Mouse (Mus musculus) MEL (cell line): ENCODE data around the gene Gm42674. TPM values are rescaled to one million over a fixed set of nuclear protein-coding genes. Genes with fewer than 3 reads are reported as not detected.
A peak's percentile ranks its signal among the peaks of the same experiment; 100 is the strongest.

Experiments used
- DNase-seq: peaks from one replicate; pipeline ENCODE4 v3.0.0; 2011; ENCODE audit warnings: low read depth, low spot score
- H3K27ac ChIP-seq: 2 replicates; pipeline ENCODE4 v1.5.1; 2012; ENCODE audit warnings: low read depth, mild to moderate bottlenecking, control low read depth, low read length, moderate library complexity; ENCODE audit not compliant: control insufficient read depth
- H3K27me3 ChIP-seq, 2 experiments: fragments of 150-350 bp in 1 of 2; sonication (generic) in 1 of 2; 2 replicates each; pipeline ENCODE4 v1.6.1; 2012; ENCODE audit warnings: low read length in 2 of 2, mild to moderate bottlenecking in 2 of 2, improper control_type of control experiment in 1 of 2, moderate library complexity in 1 of 2; ENCODE audit not compliant: insufficient read depth in 2 of 2, control insufficient read depth in 1 of 2
- H3K36me3 ChIP-seq, 2 experiments: 2 replicates each; pipeline ENCODE4 v1.6.1; 2012 to 2014; ENCODE audit warnings: low read length in 2 of 2, improper control_type of control experiment in 1 of 2, inconsistent platforms in 1 of 2, mild to moderate bottlenecking in 1 of 2; ENCODE audit not compliant: insufficient read depth in 2 of 2, control insufficient read depth in 1 of 2
- H3K4me1 ChIP-seq, 2 experiments: fragments of 150-350 bp in 1 of 2; sonication (generic) in 1 of 2; 2 replicates each; pipeline ENCODE4 v1.6.1; 2012; ENCODE audit warnings: low read length in 2 of 2, improper control_type of control experiment in 1 of 2, mild to moderate bottlenecking in 1 of 2; ENCODE audit not compliant: insufficient read depth in 2 of 2, control insufficient read depth in 1 of 2
- H3K4me3 ChIP-seq, 2 experiments: fragments of 150-350 bp in 1 of 2; sonication (generic) in 1 of 2; 2 replicates each; pipeline ENCODE4 v1.5.1; 2012; ENCODE audit warnings: low read depth in 2 of 2, low read length in 2 of 2, mild to moderate bottlenecking in 2 of 2, moderate library complexity in 2 of 2, control low read depth in 1 of 2, improper control_type of control experiment in 1 of 2; ENCODE audit not compliant: control insufficient read depth in 1 of 2, insufficient read depth in 1 of 2
- H3K79me2 ChIP-seq: 2 replicates; pipeline ENCODE4 v1.6.1; 2012; ENCODE audit warnings: mild to moderate bottlenecking, low read length, moderate library complexity; ENCODE audit not compliant: control insufficient read depth, poor library complexity, insufficient read depth
- H3K9ac ChIP-seq: 2 replicates; pipeline ENCODE4 v1.6.1; 2012; ENCODE audit warnings: low read depth, mild to moderate bottlenecking, control low read depth, low read length, moderate library complexity; ENCODE audit not compliant: control insufficient read depth, poor library complexity, severe bottlenecking
- H3K9me3 ChIP-seq: fragments of 150-350 bp; sonication (generic); replicated peaks from 2 replicates; pipeline ENCODE4 v1.6.1; 2012; ENCODE audit warnings: mild to moderate bottlenecking, low read length, improper control_type of control experiment, moderate library complexity; ENCODE audit not compliant: insufficient read depth
- BHLHE40 ChIP-seq: IDR thresholded peaks from 2 replicates; pipeline ENCODE4 v1.6.1; 2012; ENCODE audit warnings: low read depth, mild to moderate bottlenecking, inconsistent platforms, low read length, improper control_type of control experiment, borderline replicate concordance
- CTCF ChIP-seq, 3 experiments: IDR thresholded peaks in 2 of 3; conservative IDR thresholded peaks in 1 of 3; 2 replicates each; pipeline ENCODE4 v1.5.1; 2011 to 2012; ENCODE audit warnings: low read length in 3 of 3, low read depth in 2 of 3, mild to moderate bottlenecking in 2 of 3, improper control_type of control experiment in 1 of 3, inconsistent platforms in 1 of 3, mixed read lengths in 1 of 3, moderate library complexity in 1 of 3; ENCODE audit not compliant: control insufficient read depth in 1 of 3, insufficient read depth in 1 of 3, poor library complexity in 1 of 3, severe bottlenecking in 1 of 3
- E2F4 ChIP-seq: IDR thresholded peaks from 2 replicates; pipeline ENCODE4 v1.6.1; 2011; ENCODE audit warnings: low read depth, low read length, improper control_type of control experiment, borderline replicate concordance
- EP300 ChIP-seq, 2 experiments: IDR thresholded peaks; 2 replicates each; pipeline ENCODE4 v1.6.1; 2011; ENCODE audit warnings: improper control_type of control experiment in 2 of 2, low read length in 2 of 2, low read depth in 1 of 2, mild to moderate bottlenecking in 1 of 2
- MXI1 ChIP-seq: IDR thresholded peaks from 2 replicates; pipeline ENCODE4 v1.6.1; 2011; ENCODE audit warnings: mild to moderate bottlenecking, low read depth, low read length, improper control_type of control experiment
- MYC ChIP-seq: IDR thresholded peaks from 2 replicates; pipeline ENCODE4 v1.6.1; 2011; ENCODE audit warnings: low read depth, mild to moderate bottlenecking, low read length, improper control_type of control experiment, moderate library complexity
- NELFE ChIP-seq: IDR thresholded peaks from 2 replicates; pipeline ENCODE4 v1.6.1; 2011; ENCODE audit warnings: low read depth, low read length, improper control_type of control experiment
- POLR2A ChIP-seq, 2 experiments: IDR thresholded peaks; 2 replicates each; pipeline ENCODE4 v1.6.1; 2011 to 2012; ENCODE audit warnings: low read length in 2 of 2, mild to moderate bottlenecking in 2 of 2, control low read depth in 1 of 2, improper control_type of control experiment in 1 of 2, low read depth in 1 of 2, moderate library complexity in 1 of 2; ENCODE audit not compliant: control insufficient read depth in 1 of 2, insufficient read depth in 1 of 2, poor library complexity in 1 of 2
- POLR2AphosphoS2 ChIP-seq: IDR thresholded peaks from 2 replicates; pipeline ENCODE4 v1.6.1; 2011; ENCODE audit warnings: low read length, improper control_type of control experiment
- POLR2AphosphoS5 ChIP-seq: IDR thresholded peaks from 2 replicates; pipeline ENCODE4 v1.6.1; 2012; ENCODE audit warnings: low read depth, borderline replicate concordance, mild to moderate bottlenecking, inconsistent platforms, low read length, moderate library complexity, mixed read lengths
- RAD21 ChIP-seq: IDR thresholded peaks from 2 replicates; pipeline ENCODE4 v1.6.1; 2011; ENCODE audit warnings: mild to moderate bottlenecking, low read depth, low read length, improper control_type of control experiment
- TAL1 ChIP-seq: IDR thresholded peaks from 2 replicates; pipeline ENCODE4 v1.6.1; 2012; ENCODE audit warnings: mild to moderate bottlenecking, inconsistent platforms, low read length, moderate library complexity, mixed read lengths
- TBP ChIP-seq: IDR thresholded peaks from 2 replicates; pipeline ENCODE4 v1.8.0; 2011; ENCODE audit warnings: low read depth, low read length, improper control_type of control experiment
- ZMIZ1 ChIP-seq: IDR thresholded peaks from 2 replicates; pipeline ENCODE4 v1.6.1; 2012; ENCODE audit warnings: low read depth, mild to moderate bottlenecking, inconsistent platforms, low read length, improper control_type of control experiment, moderate library complexity
- polyA plus RNA-seq, 2 experiments: library from polyadenylated mRNA; stranded (reverse) in 1 of 2; unstranded in 1 of 2; fragments of >175 nt in 1 of 2; fragments of >200 nt in 1 of 2; gene quantifications; 2 replicates each; pipeline versions ENCODE4 v1.2.1 to v1.2.4; 2012; ENCODE audit warnings: low replicate concordance in 2 of 2, low read depth in 1 of 2; ENCODE audit not compliant: insufficient read length in 2 of 2, insufficient read depth in 1 of 2, missing spikeins in 1 of 2
- total RNA-seq: library from RNA; depleted of rRNA; stranded (reverse); fragments of 300-350 nt; gene quantifications from 2 replicates; pipeline ENCODE4 v1.2.3, GENCODE M21; 2012

The Gm42674 gene
- total and polyA plus RNA-seq, 3 experiments, result not detected

- no peak for DNase-seq
- Histone ChIP-seq H3K9ac (no peak overlapping the region), H3K4me1 (no peaks in the 10 kb centered on the region), H3K36me3 (no peaks in the 10 kb centered on the region), H3K27me3 (peaks cover 3 to 4% of the 10 kb centered on the region in 2 experiments; a peak in 1 of 4 replicates), H3K4me3 (no peak overlapping the region), H3K9me3 (no peaks in the 10 kb centered on the region), H3K27ac (no peak overlapping the region), H3K79me2 (no peaks in the 10 kb centered on the region)
- no peak for TF ChIP-seq POLR2AphosphoS5
Observed at GRCm38 (mm10) chr3:90638511-90639275, 37.0 kb downstream of the Gm42674 start.

- DNase-seq, result peak; percentile 83
- H3K4me3 ChIP-seq, result no peak overlapping the region
- H3K27me3 ChIP-seq, result peaks cover 3 to 4% of the 10 kb centered on the region in 2 experiments; a peak in 1 of 4 replicates
- H3K27ac ChIP-seq, result no peak overlapping the region
- no peaks in the 10 kb centered on the region for H3K36me3 ChIP-seq
- no peaks in the 10 kb centered on the region for H3K79me2 ChIP-seq
- no peaks in the 10 kb centered on the region for H3K4me1 ChIP-seq
- no peaks in the 10 kb centered on the region for H3K9me3 ChIP-seq
- TF ChIP-seq NELFE (no peak), MYC (no peak), CTCF (IDR thresholded peaks at IDR 0.05 in 2 of 3, conservative IDR thresholded peaks at IDR 0.05 in 1 of 3; ENCODE audit: control insufficient read depth in 1 of 3, insufficient read depth in 1 of 3, low read depth in 2 of 3, low read length in 3 of 3, poor library complexity in 1 of 3, severe bottlenecking in 1 of 3) (peak; percentile 75 to 97 (median 76)), RAD21 (peak; percentile 25), ZMIZ1 (no peak)
- H3K9ac ChIP-seq, result no peak overlapping the region
Observed at GRCm38 (mm10) chr3:90639511-90640154, 37.9 kb downstream of the Gm42674 start.

- H3K9me3 ChIP-seq, result no peaks in the 10 kb centered on the region
- TF ChIP-seq MXI1, result no peak
- no peak for TF ChIP-seq BHLHE40
- TF ChIP-seq POLR2AphosphoS2, result no peak
- TF ChIP-seq NELFE, result no peak
- no peak for TF ChIP-seq E2F4
- TF ChIP-seq TAL1, result no peak
- no peak for TF ChIP-seq TBP
- no peak for TF ChIP-seq POLR2A (IDR thresholded peaks at IDR 0.05; ENCODE audit: control insufficient read depth in 1 of 2, insufficient read depth in 1 of 2, low read depth in 1 of 2, low read length in 2 of 2, poor library complexity in 1 of 2)
- no peak for TF ChIP-seq EP300 (IDR thresholded peaks at IDR 0.05; ENCODE audit: low read depth in 1 of 2, low read length in 2 of 2)
- TF ChIP-seq, all 39 proteins: peak for 0
- DNase-seq, result no peak
- Histone ChIP-seq H3K4me1 (no peaks in the 10 kb centered on the region), H3K4me3 (no peak overlapping the region), H3K9ac (no peak overlapping the region), H3K27ac (no peak overlapping the region), H3K79me2 (no peaks in the 10 kb centered on the region), H3K36me3 (no peaks in the 10 kb centered on the region), H3K27me3 (peaks cover 3 to 4% of the 10 kb centered on the region in 2 experiments; a peak in 2 of 4 replicates)
Observed at GRCm38 (mm10) chr3:90640981-90641380, 39.3 kb downstream of the Gm42674 start.
